Mouse (Mus musculus) hindbrain, embryonic 16.5 days (tissue): Measurements from ENCODE around the gene Bbof1. TPM values are rescaled to one million over a fixed set of nuclear protein-coding genes. Genes with fewer than 3 reads are reported as not detected.

Source experiments
- ATAC-seq: fragments of 200-750 bp; cut with Nextera tagmentation; 2 replicates; pipeline ENCODE4 v1.8.0; 2017; ENCODE audit warnings: moderate TSS enrichment, moderate library complexity
- H3K27ac ChIP-seq: fragments of 300-500 bp; sonication (generic); 2 replicates; pipeline ENCODE4 v1.5.1; 2014; ENCODE audit warnings: low read depth, mild to moderate bottlenecking, control low read depth, low read length, moderate library complexity
- H3K27me3 ChIP-seq: fragments of 300-500 bp; sonication (generic); replicated peaks from 2 replicates; pipeline ENCODE4 v1.6.1; 2014; ENCODE audit warnings: low read length; ENCODE audit not compliant: control insufficient read depth, insufficient read depth
- H3K36me3 ChIP-seq: fragments of 300-500 bp; sonication (generic); 2 replicates; pipeline ENCODE4 v1.6.1; 2014; ENCODE audit warnings: mild to moderate bottlenecking, low read length, moderate library complexity, mixed read lengths; ENCODE audit not compliant: control insufficient read depth, insufficient read depth
- H3K4me1 ChIP-seq: fragments of 300-500 bp; sonication (generic); 2 replicates; pipeline ENCODE4 v1.6.1; 2014; ENCODE audit warnings: low read depth, low read length; ENCODE audit not compliant: control insufficient read depth, insufficient read depth
- H3K4me2 ChIP-seq: fragments of 300-500 bp; sonication (generic); 2 replicates; pipeline ENCODE4 v1.6.1; 2014; ENCODE audit warnings: mild to moderate bottlenecking, low read length, control low read depth, moderate library complexity
- H3K4me3 ChIP-seq: fragments of 300-500 bp; sonication (generic); 2 replicates; pipeline ENCODE4 v1.5.1; 2014; ENCODE audit warnings: mild to moderate bottlenecking, low read length, control low read depth, moderate library complexity
- H3K9ac ChIP-seq: fragments of 300-500 bp; sonication (generic); 2 replicates; pipeline ENCODE4 v1.6.1; 2014; ENCODE audit warnings: low read depth, mild to moderate bottlenecking, control low read depth, low read length, moderate library complexity
- H3K9me3 ChIP-seq: fragments of 300-500 bp; sonication (generic); 2 replicates; pipeline ENCODE4 v1.6.1; 2014; ENCODE audit warnings: mild to moderate bottlenecking, low read length, moderate library complexity; ENCODE audit not compliant: control insufficient read depth
- WGBS: fragments of 180-500 bp; shearing (Covaris S2); extraction: QIAGEN DNeasy Blood & Tissue Kit; methylation state at CpG from one replicate; pipeline ENCODE4 v1.1.7; 2014; 5-methylcytosine and 5-hydroxymethylcytosine counted together
- polyA plus RNA-seq: library from polyadenylated mRNA; unstranded; fragments of >200 nt; fragmentation: Nextera tagmentation; extraction: Ambion mirVana; gene quantifications from 2 replicates; pipeline ENCODE4 v1.2.1, GENCODE M21; 2015

The Bbof1 gene
- polyA plus RNA-seq, 1 experiment from 2014 or later: 3.5 TPM

GRCm38 (mm10) chr12:84397685-84398084, 11.2 kb upstream of the Bbof1 start:
- Histone ChIP-seq H3K36me3 (peaks cover 3% of the 10 kb centered on the region), H3K27me3 (no peaks in the 10 kb centered on the region), H3K9me3 (no peaks in the 10 kb centered on the region), H3K4me2 (no peak overlapping the region), H3K9ac (no peak overlapping the region), H3K4me3 (no peak overlapping the region), H3K4me1 (no peaks in the 10 kb centered on the region), H3K27ac (no peak overlapping the region)
- ATAC-seq: no peak

GRCm38 (mm10) chr12:84398629-84399028, 10.2 kb upstream of the Bbof1 start:
- H3K27me3 ChIP-seq: no peaks in the 10 kb centered on the region
- no peak for ATAC-seq
- no peaks in the 10 kb centered on the region for H3K9me3 ChIP-seq
- no peak overlapping the region for H3K4me3 ChIP-seq
- H3K4me1 ChIP-seq: no peaks in the 10 kb centered on the region
- H3K27ac ChIP-seq: no peak overlapping the region
- 84% methylated on average over 5 of the region's 5 CpGs for WGBS
- H3K9ac ChIP-seq: no peak overlapping the region
- peaks cover 3% of the 10 kb centered on the region for H3K36me3 ChIP-seq
- H3K4me2 ChIP-seq: no peak overlapping the region

DNA sequence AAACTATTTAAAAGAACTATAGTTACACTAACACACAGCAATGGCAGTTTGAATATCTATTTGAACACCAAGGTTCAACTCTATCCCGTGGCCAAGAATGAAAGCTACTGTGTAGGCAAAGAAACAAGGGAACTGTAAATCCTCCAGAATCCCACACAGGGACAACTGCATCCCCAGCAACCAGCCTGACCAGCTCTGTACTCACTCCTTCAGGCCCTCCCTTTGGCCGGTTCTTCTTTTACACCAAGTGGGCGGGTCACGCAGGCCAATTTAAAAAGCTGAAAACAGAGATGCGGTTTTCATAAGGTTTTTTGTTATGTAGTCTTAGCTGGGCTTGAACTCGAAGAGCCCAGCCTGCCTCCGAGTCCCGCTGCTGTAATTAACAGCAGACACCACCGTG, 9.7 kb upstream of the Bbof1 start:
- peaks cover 3% of the 10 kb centered on the region for H3K36me3 ChIP-seq
- H3K4me1 ChIP-seq: no peaks in the 10 kb centered on the region
- WGBS: 84% methylated on average over 9 of the region's 9 CpGs
- no peak overlapping the region for H3K27ac ChIP-seq
- H3K4me3 ChIP-seq: no peak overlapping the region
- no peaks in the 10 kb centered on the region for H3K9me3 ChIP-seq
- no peak for ATAC-seq
- no peak overlapping the region for H3K9ac ChIP-seq
- H3K4me2 ChIP-seq: no peak overlapping the region
- H3K27me3 ChIP-seq: no peaks in the 10 kb centered on the region

- H3K27ac ChIP-seq: no peak overlapping the region
- no peak overlapping the region for H3K4me3 ChIP-seq
- no peak overlapping the region for H3K4me2 ChIP-seq
- no peaks in the 10 kb centered on the region for H3K9me3 ChIP-seq
- H3K36me3 ChIP-seq: peaks cover 3% of the 10 kb centered on the region
- H3K27me3 ChIP-seq: no peaks in the 10 kb centered on the region
- no peaks in the 10 kb centered on the region for H3K4me1 ChIP-seq
- no peak for ATAC-seq
- no peak overlapping the region for H3K9ac ChIP-seq
- 82% methylated on average over 9 of the region's 9 CpGs for WGBS
These were observed 9.2 kb upstream of the Bbof1 start for GRCm38 (mm10) chr12:84399663-84400062.

GRCm38 (mm10) chr12:84400068-84400467, 8.8 kb upstream of the Bbof1 start:
- H3K27me3 ChIP-seq: no peaks in the 10 kb centered on the region
- no peak overlapping the region for H3K9ac ChIP-seq
- no peak overlapping the region for H3K4me2 ChIP-seq
- H3K9me3 ChIP-seq: no peaks in the 10 kb centered on the region
- H3K4me1 ChIP-seq: no peaks in the 10 kb centered on the region
- ATAC-seq: no peak
- WGBS: 86% methylated on average over 3 of the region's 3 CpGs
- H3K27ac ChIP-seq: no peak overlapping the region
- peaks cover 3% of the 10 kb centered on the region for H3K36me3 ChIP-seq
- H3K4me3 ChIP-seq: no peak overlapping the region

- H3K4me3 ChIP-seq: no peak overlapping the region
- ATAC-seq: no peak
- no peaks in the 10 kb centered on the region for H3K4me1 ChIP-seq
- H3K9me3 ChIP-seq: no peaks in the 10 kb centered on the region
- H3K27me3 ChIP-seq: no peaks in the 10 kb centered on the region
- no peak overlapping the region for H3K9ac ChIP-seq
- peaks cover 3% of the 10 kb centered on the region for H3K36me3 ChIP-seq
- WGBS: 77% methylated on average over 3 of the region's 3 CpGs
- no peak overlapping the region for H3K27ac ChIP-seq
- no peak overlapping the region for H3K4me2 ChIP-seq
These were observed 8.2 kb upstream of the Bbof1 start for GRCm38 (mm10) chr12:84400653-84401052.

GRCm38 (mm10) chr12:84402923-84403322, 5.9 kb upstream of the Bbof1 start:
- Histone ChIP-seq H3K4me1 (peaks cover 4% of the 10 kb centered on the region), H3K27me3 (no peaks in the 10 kb centered on the region), H3K27ac (no peak overlapping the region), H3K4me2 (no peak overlapping the region), H3K9ac (no peak overlapping the region), H3K36me3 (peaks cover 3% of the 10 kb centered on the region), H3K9me3 (no peaks in the 10 kb centered on the region), H3K4me3 (no peak overlapping the region)
- 83% methylated on average over 9 of the region's 9 CpGs for WGBS
- no peak for ATAC-seq

DNA sequence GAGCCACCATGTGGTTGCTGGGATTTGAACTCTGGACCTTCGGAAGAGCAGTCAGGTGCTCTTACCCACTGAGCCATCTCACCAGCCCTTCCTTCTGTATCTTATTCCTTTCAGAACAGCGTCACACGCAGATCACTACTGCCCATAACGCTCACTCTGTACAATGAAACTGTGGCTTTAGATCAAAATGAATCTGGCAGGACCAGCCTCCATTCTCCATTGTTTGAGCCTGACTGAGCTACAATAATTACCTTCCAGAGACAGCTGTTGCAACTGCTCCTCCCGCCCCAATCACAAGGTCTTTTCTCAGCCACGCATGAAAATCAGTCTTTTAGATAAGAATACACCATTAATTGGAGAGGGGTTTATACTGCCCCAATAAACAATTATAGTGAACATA, 4.3 kb upstream of the Bbof1 start:
- H3K27me3 ChIP-seq: no peaks in the 10 kb centered on the region
- no peak overlapping the region for H3K4me2 ChIP-seq
- H3K4me1 ChIP-seq: peaks cover 8% of the 10 kb centered on the region
- H3K4me3 ChIP-seq: no peak overlapping the region
- no peaks in the 10 kb centered on the region for H3K9me3 ChIP-seq
- 73% methylated on average over 6 of the region's 6 CpGs for WGBS
- H3K36me3 ChIP-seq: peaks cover 3% of the 10 kb centered on the region
- no peak overlapping the region for H3K27ac ChIP-seq
- no peak overlapping the region for H3K9ac ChIP-seq
- ATAC-seq: no peak

DNA sequence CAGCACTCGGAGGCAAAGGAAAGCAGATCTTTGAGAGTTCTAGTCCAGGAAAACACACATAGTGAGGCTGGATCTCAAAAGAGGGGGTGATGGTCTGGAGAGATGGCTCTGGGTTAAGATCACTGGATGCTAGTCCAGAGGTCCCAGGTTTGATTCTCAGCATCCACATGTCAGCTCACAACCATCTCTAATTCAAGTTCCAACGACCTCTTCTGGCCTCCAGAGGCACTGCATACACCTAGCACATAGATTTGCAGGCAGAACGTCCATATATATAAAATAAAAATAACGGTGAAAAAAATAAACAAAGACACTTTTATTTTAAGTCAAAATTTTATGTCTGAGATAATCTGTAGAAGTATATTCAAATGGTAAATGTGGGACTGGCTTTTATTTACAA, 1.6 kb upstream of the Bbof1 start:
- Histone ChIP-seq H3K27me3 (no peaks in the 10 kb centered on the region), H3K9me3 (no peaks in the 10 kb centered on the region), H3K4me3 (no peak overlapping the region), H3K36me3 (no peaks in the 10 kb centered on the region; the same call in 1 of the 2 replicates), H3K27ac (no peak overlapping the region), H3K9ac (no peak overlapping the region), H3K4me1 (peaks cover 9% of the 10 kb centered on the region), H3K4me2 (no peak overlapping the region)
- no peak for ATAC-seq
- WGBS: 62% methylated on average over 4 of the region's 4 CpGs
